Mouse (Mus musculus): Measurements from ENCODE around the gene Pcbp3. TPM values are rescaled to one million over a fixed set of nuclear protein-coding genes. Genes with fewer than 3 reads are reported as not detected.

Gene Pcbp3
- polyA plus RNA-seq, 1 experiment from 2014 or later, result 10.5 TPM

GRCm38 (mm10) chr10:76931122-76931521 lies 30.6 kb downstream of the Pcbp3 start:
- DNase-seq (ENCODE audit: low spot score), result no peak

- no peak for DNase-seq (ENCODE audit: low spot score)
These were observed 37.2 kb downstream of the Pcbp3 start for GRCm38 (mm10) chr10:76924441-76924840.

GRCm38 (mm10) chr10:76918086-76918485 lies 43.6 kb downstream of the Pcbp3 start:
- DNase-seq (ENCODE audit: low spot score), result no peak

DNA sequence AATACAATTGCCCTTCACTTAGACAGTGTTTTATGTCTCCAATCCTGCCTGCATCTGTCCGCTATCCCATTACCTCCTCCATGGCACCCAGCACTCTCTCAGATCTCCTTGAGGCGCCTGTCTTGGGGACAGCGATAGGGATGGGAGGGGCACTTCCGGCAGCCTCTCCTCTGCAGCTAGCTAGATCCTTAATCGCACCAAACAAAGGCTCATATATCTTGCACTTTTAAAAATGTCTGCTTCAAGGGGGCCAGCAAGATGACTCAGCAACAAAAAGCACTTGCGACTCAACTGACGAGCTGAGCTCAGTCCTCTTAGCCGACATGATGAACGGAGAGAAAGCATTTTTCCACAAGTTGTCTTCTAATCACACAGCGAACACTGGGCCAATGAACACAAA lies 55.3 kb downstream of the Pcbp3 start:
- DNase-seq (ENCODE audit: low spot score), result peak; percentile 21

- no peak for DNase-seq (ENCODE audit: low spot score)
These were observed 55.7 kb downstream of the Pcbp3 start for GRCm38 (mm10) chr10:76905935-76906341.

GRCm38 (mm10) chr10:76903694-76904093 lies 58.0 kb downstream of the Pcbp3 start:
- DNase-seq (ENCODE audit: low spot score), result no peak

DNA sequence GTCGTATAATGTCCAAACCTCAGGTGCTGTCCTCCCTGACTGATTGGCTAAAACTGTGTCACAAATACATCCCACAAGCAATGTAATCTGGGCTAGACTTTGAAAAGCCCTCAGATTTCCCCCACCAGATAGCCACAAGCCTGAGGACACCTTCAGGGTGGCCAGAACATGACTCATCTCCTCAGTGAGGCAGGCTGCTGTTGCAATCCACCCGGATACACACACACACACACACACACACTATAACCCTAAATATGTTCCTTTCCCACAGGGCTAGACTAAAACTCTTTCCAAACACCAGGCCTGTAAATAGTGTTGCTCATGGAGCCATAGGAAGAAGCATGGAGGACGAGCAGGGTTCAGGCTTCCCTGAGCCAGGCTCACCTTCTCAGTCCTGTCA lies 58.6 kb downstream of the Pcbp3 start:
- no peak for DNase-seq (ENCODE audit: low spot score)

GRCm38 (mm10) chr10:76902588-76902987 lies 59.1 kb downstream of the Pcbp3 start:
- no peak for DNase-seq (ENCODE audit: low spot score)

- no peak for DNase-seq (ENCODE audit: low spot score)
These were observed 63.3 kb downstream of the Pcbp3 start for GRCm38 (mm10) chr10:76898428-76898827.

- DNase-seq (ENCODE audit: low spot score), result no peak
These were observed 70.2 kb downstream of the Pcbp3 start for GRCm38 (mm10) chr10:76891456-76891855.

DNA sequence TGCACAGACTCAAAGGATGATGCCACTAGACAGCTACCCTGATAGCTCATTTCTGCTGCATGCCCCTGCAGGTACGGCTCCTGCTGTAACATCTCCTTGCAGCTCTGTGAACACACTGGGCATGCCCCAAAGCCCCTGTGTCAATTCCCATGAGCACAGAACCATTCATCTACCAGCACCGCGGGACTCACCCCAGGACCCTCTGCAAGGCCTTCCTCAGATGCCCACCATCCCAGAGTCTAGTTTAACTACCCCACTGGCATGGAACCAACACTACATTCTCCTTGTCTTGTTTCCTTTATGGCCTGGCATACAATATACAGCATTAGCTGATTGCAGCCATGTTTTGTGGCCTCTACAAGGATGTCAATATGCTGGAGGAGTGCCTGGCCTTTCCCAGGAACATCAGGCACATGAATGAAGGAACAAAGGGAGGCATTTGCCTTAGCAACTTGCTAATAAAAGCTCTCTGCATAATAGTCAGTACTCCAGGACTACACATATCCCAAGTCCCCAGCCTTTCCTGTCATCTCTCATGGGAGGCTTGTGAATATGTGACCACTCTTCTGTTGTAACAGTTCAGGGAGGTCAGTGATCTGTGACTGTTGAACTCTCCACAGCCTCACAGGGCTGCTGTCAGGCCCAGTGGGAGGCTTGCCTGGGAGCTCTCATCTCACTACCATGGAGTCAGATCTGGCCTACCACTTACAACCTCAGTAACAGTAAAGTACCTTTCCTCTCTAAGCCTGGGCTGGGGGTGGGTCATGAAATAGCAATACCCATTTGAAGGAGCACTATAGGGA lies 78.0 kb downstream of the Pcbp3 start:
- no peak for DNase-seq (ENCODE audit: low spot score)

DNA sequence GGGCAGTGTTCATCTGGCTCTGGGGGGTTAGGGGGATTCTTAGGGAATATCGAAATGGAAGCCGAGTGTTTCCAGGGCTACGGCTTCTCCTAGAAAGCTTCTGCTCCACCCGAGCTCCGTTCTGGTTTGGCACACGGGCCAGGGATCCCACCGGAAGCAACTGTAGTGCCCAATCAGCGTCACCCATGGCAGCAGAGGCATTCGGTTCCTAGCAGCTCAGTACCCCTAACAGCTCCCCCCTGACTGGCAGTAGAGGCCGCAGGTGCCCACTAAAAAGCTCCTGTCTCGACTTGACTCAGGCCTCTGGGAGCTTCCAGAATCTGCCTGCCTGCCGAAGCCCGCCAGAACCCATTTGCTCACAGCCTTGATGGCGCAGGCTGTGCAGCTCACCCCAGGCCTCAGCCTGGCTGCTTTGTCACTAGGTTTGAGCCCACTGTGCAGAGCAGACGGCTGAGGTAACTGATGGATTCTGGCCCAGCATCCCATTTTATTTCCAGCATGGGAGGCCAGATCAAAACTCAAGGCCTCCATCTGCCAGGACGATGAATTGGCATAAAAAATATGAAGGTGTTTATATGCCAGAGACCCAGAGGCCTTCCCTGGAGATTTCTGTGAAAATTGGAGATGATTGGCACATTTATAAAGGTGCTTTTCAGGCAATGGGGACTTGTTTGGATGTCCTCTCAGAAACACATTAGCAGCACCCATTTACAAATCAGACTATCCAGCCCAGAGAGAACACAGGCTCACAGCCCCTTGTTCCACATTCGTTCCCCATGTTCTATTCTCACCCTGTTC lies 78.8 kb downstream of the Pcbp3 start:
- no peak for DNase-seq (ENCODE audit: low spot score)

GRCm38 (mm10) chr10:76881900-76882299 lies 79.8 kb downstream of the Pcbp3 start:
- no peak for DNase-seq (ENCODE audit: low spot score)

- DNase-seq (ENCODE audit: low spot score), result no peak
These were observed 86.4 kb downstream of the Pcbp3 start for GRCm38 (mm10) chr10:76875310-76875709.

DNA sequence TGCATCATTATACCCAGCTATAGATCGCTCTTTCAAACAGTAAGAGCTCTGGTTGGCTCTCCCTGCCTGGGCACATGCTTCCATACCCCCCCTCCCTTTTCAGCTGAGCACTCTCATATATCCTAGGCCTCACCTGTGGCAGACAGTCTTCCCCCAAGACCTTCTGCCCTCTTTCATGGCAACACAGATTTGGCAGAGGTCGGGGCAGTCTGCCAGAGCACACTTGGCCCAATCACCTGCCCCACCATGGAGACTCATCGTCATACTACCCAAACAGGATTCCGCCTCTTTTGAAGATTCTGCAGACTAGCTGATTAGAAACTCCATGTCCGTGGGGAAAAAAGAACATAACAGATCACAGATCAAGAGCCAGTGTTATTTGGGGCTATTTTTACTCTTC lies 86.8 kb downstream of the Pcbp3 start:
- DNase-seq (ENCODE audit: low spot score), result no peak

DNA sequence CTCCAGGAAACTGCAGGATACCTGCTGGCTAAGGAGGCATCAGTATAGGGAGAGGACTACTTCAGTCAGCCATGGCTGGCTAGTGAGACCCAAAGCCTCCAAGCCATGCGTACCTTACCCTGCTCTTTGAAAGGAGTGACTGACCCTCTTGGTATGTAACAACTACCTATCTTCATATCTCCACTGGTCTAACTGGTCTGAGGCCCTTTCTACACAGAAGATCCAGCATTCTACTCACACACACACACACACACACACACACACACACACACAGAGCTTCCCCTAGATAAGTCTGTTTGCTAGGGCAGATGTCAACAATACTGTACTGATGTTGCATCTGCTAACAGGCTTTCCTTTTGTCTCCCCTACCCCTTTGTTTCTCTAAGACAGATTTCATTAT lies 87.3 kb downstream of the Pcbp3 start:
- no peak for DNase-seq (ENCODE audit: low spot score)

GRCm38 (mm10) chr10:76873948-76874347 lies 87.7 kb downstream of the Pcbp3 start:
- DNase-seq (ENCODE audit: low spot score), result no peak

- DNase-seq (ENCODE audit: low spot score), result no peak
These were observed 89.0 kb downstream of the Pcbp3 start for GRCm38 (mm10) chr10:76872736-76873135.

DNA sequence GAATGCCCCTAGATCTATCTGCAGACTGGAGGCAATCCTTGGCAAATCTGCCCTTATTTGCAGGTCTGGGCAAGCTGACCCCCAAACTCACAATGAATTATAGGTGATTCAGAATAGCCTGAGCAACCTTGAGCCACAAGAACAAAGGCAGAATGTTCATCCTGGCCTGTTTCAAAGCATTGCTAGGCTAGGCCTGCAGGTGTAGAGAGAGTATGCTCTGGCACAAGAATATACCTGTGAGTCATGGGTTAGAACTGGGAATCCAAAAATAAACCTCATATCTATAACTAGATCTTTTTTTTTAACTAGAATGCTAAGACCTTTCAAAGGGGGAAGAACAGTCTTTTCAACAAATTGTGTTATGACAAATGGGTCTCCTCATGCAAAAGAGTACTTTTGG lies 95.8 kb downstream of the Pcbp3 start:
- DNase-seq (ENCODE audit: low spot score), result no peak

GRCm38 (mm10) chr10:76860998-76861397 lies 100.7 kb downstream of the Pcbp3 start:
- no peak for DNase-seq (ENCODE audit: low spot score)

DNA sequence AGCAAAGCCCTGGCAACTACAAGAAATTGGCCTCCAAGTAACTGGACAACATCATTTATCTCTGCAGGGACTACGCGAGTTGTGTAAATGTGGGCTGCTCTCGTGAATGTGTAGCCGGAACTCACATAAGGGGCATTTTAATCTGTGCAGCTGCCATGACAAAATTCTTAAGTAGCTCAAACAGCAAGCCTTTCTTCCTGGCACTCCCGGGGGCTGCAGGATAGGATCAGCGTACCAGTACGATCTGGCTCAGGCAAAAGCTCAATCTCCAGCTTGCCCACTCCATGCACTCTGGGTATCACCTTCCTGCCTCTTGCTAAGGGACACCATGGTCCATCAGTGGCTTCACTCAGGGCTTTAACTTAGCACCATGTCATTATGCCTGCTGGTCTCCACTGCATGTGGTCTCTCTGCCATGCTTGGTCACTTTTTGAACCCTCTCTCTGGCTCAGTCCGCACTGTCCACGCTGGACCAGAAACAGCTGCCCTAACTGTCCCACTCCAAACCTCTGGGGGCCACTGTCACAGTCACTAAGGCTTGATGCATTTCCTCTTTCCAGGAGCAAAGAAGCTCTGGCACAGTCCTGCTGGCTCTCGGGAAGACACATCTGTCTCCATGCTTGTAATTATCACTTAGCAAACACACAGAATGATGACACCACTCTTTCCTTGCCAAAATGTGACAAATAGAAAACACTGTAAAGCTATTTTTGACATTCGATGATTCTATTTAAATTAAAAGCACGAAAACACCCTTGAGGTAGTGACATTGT lies 102.1 kb downstream of the Pcbp3 start:
- DNase-seq (ENCODE audit: low spot score), result no peak

- no peak for DNase-seq (ENCODE audit: low spot score)
These were observed 103.8 kb downstream of the Pcbp3 start for GRCm38 (mm10) chr10:76857879-76858278.

Measured in thymus, postnatal 0 days (tissue).